Mouse (Mus musculus) forebrain, embryonic 10.5 days (tissue): ENCODE measurements at regions not wholly inside any gene's neighbourhood (a gene's known extent, or its start where the extent isn't known, plus 50 kb on each side); places are given as distances from the start of the nearest gene placed in this dataset.

Experiments used
- DNase-seq: peaks from one replicate; pipeline ENCODE4 v3.0.0-alpha.2; 2017; ENCODE audit warnings: low spot score; ENCODE audit errors: extremely low spot score
- H3K27ac ChIP-seq: fragments of 300-500 bp; sonication (generic); 2 replicates; pipeline ENCODE4 v1.5.1; 2016; ENCODE audit warnings: mild to moderate bottlenecking
- H3K27me3 ChIP-seq: fragments of 300-500 bp; sonication (generic); 2 replicates; pipeline ENCODE4 v1.6.1; 2016; ENCODE audit warnings: mild to moderate bottlenecking; ENCODE audit not compliant: poor library complexity, severe bottlenecking
- H3K36me3 ChIP-seq: fragments of 300-500 bp; sonication (generic); replicated peaks from 2 replicates; pipeline ENCODE4 v1.6.1; 2016; ENCODE audit warnings: mild to moderate bottlenecking, moderate library complexity
- H3K4me1 ChIP-seq: fragments of 300-500 bp; sonication (generic); 2 replicates; pipeline ENCODE4 v1.6.1; 2016
- H3K4me3 ChIP-seq: fragments of 300-500 bp; sonication (generic); 2 replicates; pipeline ENCODE4 v1.5.1; 2016; ENCODE audit warnings: mild to moderate bottlenecking, moderate library complexity
- H3K9me3 ChIP-seq: fragments of 300-500 bp; sonication (generic); 2 replicates; pipeline ENCODE4 v1.6.1; 2016; ENCODE audit warnings: mild to moderate bottlenecking, moderate library complexity
- WGBS: fragments of 180-500 bp; shearing (Covaris S2); methylation state at CpG from one replicate; pipeline ENCODE4 v1.1.7; 2016; 5-methylcytosine and 5-hydroxymethylcytosine counted together

GRCm38 (mm10) chr17:9917031-9917430 lies 247.5 kb upstream of the Pabpc6 start:
- Histone ChIP-seq H3K9me3 (0 out of 2 replicates have a peak, but pooled peaks cover 7% of the 10 kb centered on the region), H3K4me1 (peaks cover 17% of the 10 kb centered on the region), H3K4me3 (no peak overlapping the region), H3K27me3 (peaks cover 5% of the 10 kb centered on the region; the same call in 1 of the 2 replicates), H3K36me3 (no peaks in the 10 kb centered on the region), H3K27ac (no peak overlapping the region; the same call in 1 of the 2 replicates)
- DNase-seq, result no peak
- WGBS, result 20% methylated on average over 2 of the region's 2 CpGs

- H3K4me3 ChIP-seq, result no peak overlapping the region
- 88% methylated on average over 2 of the region's 2 CpGs for WGBS
- no peaks in the 10 kb centered on the region for H3K36me3 ChIP-seq
- no peak overlapping the region for H3K27ac ChIP-seq
- peaks cover 32% of the 10 kb centered on the region for H3K4me1 ChIP-seq
- H3K27me3 ChIP-seq, result peaks cover 5% of the 10 kb centered on the region; the same call in 1 of the 2 replicates
- no peak for DNase-seq
- H3K9me3 ChIP-seq, result no peaks in the 10 kb centered on the region
Observed at GRCm38 (mm10) chr17:9910856-9911255, 241.3 kb upstream of the Pabpc6 start.

DNA sequence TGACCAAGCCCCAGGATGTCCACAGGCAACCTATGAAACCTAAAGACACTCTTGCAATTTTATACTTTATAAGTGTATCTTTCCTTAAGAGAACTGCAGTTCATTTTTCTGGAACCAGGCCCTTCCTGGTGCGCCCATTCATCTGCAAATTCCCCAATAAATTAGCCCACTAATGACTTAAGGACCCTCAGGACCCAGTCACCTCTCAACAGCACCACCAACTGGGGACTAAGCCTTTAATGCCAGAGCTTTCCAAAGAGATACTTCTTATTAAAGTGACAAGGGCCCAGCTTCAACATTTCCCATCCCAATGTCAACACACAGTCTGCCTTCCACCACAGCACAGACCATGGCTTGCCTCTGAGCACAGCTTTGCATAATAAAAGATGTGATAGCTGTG lies 237.6 kb upstream of the Pabpc6 start:
- DNase-seq, result no peak
- Histone ChIP-seq H3K4me1 (peaks cover 54% of the 10 kb centered on the region), H3K27me3 (peaks cover 6% of the 10 kb centered on the region; the same call in 1 of the 2 replicates), H3K9me3 (no peaks in the 10 kb centered on the region), H3K36me3 (no peaks in the 10 kb centered on the region), H3K27ac (peak overlapping the region; percentile 86), H3K4me3 (no peak overlapping the region)
- whole genome bisulfite sequencing, result 18% methylated on average over 1 of the region's 1 CpGs

GRCm38 (mm10) chr17:9905501-9906462 lies 236.3 kb upstream of the Pabpc6 start:
- H3K9me3 ChIP-seq, result no peaks in the 10 kb centered on the region
- DNase-seq, result peak; percentile 90
- H3K4me1 ChIP-seq, result peaks cover 54% of the 10 kb centered on the region
- under 1% methylated on average over 12 of the region's 12 CpGs for WGBS
- H3K36me3 ChIP-seq, result no peaks in the 10 kb centered on the region
- peaks cover 12% of the 10 kb centered on the region; the same call in 1 of the 2 replicates for H3K27me3 ChIP-seq
- peak overlapping the region; percentile 43 for H3K4me3 ChIP-seq
- peak overlapping the region; percentile 86 for H3K27ac ChIP-seq

- Histone ChIP-seq H3K27me3 (peaks cover 12% of the 10 kb centered on the region; the same call in 1 of the 2 replicates), H3K36me3 (no peaks in the 10 kb centered on the region), H3K4me3 (peak overlapping the region; percentile 43; the same call in 1 of the 2 replicates), H3K4me1 (peaks cover 58% of the 10 kb centered on the region), H3K9me3 (no peaks in the 10 kb centered on the region), H3K27ac (peak overlapping the region; percentile 86)
- no peak for DNase-seq
- 15% methylated on average over 6 of the region's 6 CpGs for WGBS
Observed at GRCm38 (mm10) chr17:9904525-9904991, 235.0 kb upstream of the Pabpc6 start.

DNA sequence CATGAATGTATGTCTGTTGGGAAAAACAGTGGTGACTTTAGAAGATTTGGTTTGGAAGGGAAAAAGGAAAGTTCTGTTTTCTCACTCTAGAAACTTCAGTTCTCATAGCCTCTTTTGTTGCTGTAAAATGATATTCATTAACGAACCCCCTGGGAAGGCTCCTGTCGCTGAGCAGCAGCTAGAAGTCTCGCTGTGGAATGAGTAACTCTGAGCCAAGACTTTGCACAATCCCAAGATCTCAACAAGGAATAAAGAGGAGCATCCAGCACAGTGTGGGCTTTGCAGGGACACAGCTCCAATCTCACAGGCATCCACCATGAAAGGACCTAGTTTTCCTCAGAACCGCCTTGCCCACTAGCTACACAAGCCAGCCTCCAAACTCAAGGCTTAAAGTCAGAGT lies 233.8 kb upstream of the Pabpc6 start:
- peaks cover 12% of the 10 kb centered on the region; the same call in 1 of the 2 replicates for H3K27me3 ChIP-seq
- 51% methylated on average over 4 of the region's 4 CpGs for WGBS
- H3K36me3 ChIP-seq, result no peaks in the 10 kb centered on the region
- H3K4me1 ChIP-seq, result peaks cover 61% of the 10 kb centered on the region
- no peak for DNase-seq
- H3K9me3 ChIP-seq, result no peaks in the 10 kb centered on the region
- H3K4me3 ChIP-seq, result no peak overlapping the region
- peak overlapping the region; percentile 86; the same call in 1 of the 2 replicates for H3K27ac ChIP-seq

- no peaks in the 10 kb centered on the region for H3K36me3 ChIP-seq
- H3K27me3 ChIP-seq, result peaks cover 5% of the 10 kb centered on the region; the same call in 1 of the 2 replicates
- peaks cover 3% of the 10 kb centered on the region; the same call in 1 of the 2 replicates for H3K9me3 ChIP-seq
- 76% methylated on average over 2 of the region's 2 CpGs for WGBS
- no peak overlapping the region for H3K4me3 ChIP-seq
- no peak for DNase-seq
- H3K4me1 ChIP-seq, result peaks cover 50% of the 10 kb centered on the region
- H3K27ac ChIP-seq, result no peak overlapping the region
Observed at GRCm38 (mm10) chr17:9896964-9897363, 227.4 kb upstream of the Pabpc6 start.

DNA sequence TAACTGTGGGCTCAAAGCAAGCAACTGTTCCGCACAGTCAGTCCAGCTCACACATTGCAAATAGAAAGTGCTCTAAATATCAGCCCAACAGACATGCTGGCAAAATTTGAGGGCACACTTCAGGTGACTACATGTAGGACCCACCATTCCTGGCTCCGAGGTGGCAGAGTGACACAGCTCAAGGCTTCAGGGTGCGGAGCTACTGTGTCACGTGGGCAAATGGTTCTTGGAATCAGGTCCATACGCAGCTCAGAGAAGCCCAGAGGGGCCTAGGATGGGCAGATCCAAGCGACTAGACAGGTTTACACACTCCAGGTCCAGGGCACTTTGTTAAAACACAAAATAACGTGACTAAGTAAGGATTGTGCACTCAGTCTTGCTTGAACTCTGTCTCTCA lies 226.2 kb upstream of the Pabpc6 start:
- Histone ChIP-seq H3K4me3 (no peak overlapping the region), H3K9me3 (peaks cover 3% of the 10 kb centered on the region; the same call in 1 of the 2 replicates), H3K27ac (peak overlapping the region; percentile 69), H3K27me3 (peaks cover 10% of the 10 kb centered on the region), H3K4me1 (peaks cover 53% of the 10 kb centered on the region), H3K36me3 (no peaks in the 10 kb centered on the region)
- no peak for DNase-seq
- 87% methylated on average over 7 of the region's 7 CpGs for WGBS

GRCm38 (mm10) chr17:9894828-9895685 lies 225.5 kb upstream of the Pabpc6 start:
- H3K27me3 ChIP-seq, result peaks cover 15% of the 10 kb centered on the region
- DNase-seq, result no peak
- peaks cover 3% of the 10 kb centered on the region; the same call in 1 of the 2 replicates for H3K9me3 ChIP-seq
- peaks cover 53% of the 10 kb centered on the region for H3K4me1 ChIP-seq
- no peak overlapping the region for H3K4me3 ChIP-seq
- 83% methylated on average over 19 of the region's 19 CpGs for WGBS
- no peaks in the 10 kb centered on the region for H3K36me3 ChIP-seq
- peak overlapping the region; percentile 69 for H3K27ac ChIP-seq

- peak; percentile 49 for DNase-seq
- WGBS, result 55% methylated on average over 6 of the region's 6 CpGs
- H3K4me3 ChIP-seq, result no peak overlapping the region
- no peak overlapping the region for H3K27ac ChIP-seq
- no peaks in the 10 kb centered on the region for H3K36me3 ChIP-seq
- H3K4me1 ChIP-seq, result peaks cover 54% of the 10 kb centered on the region
- H3K9me3 ChIP-seq, result peaks cover 3% of the 10 kb centered on the region; the same call in 1 of the 2 replicates
- peaks cover 24% of the 10 kb centered on the region for H3K27me3 ChIP-seq
Observed at GRCm38 (mm10) chr17:9893966-9894365, 224.4 kb upstream of the Pabpc6 start.

DNA sequence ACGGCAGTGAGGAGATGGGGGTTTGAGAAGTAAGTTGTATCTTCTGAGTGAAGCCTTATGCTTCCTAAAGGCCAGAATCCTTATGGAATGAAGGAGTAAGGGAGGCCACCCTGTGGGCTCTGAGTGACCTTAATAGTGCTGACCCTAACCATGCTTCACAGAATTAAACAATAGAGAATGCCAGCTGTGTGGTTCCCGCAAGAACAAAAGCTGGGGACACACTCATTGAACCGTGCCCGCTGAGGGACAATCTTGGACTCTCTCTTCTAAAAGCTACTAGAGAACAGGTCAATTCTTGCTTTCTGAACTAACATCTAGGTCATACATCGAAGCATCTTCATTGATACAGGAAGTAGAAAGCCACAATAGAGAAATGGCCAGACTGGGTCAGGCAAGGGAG lies 223.3 kb upstream of the Pabpc6 start:
- Histone ChIP-seq H3K4me3 (no peak overlapping the region), H3K9me3 (peaks cover 2% of the 10 kb centered on the region; the same call in 1 of the 2 replicates), H3K4me1 (peaks cover 65% of the 10 kb centered on the region), H3K27ac (peak overlapping the region; percentile 56), H3K27me3 (peaks cover 32% of the 10 kb centered on the region), H3K36me3 (no peaks in the 10 kb centered on the region)
- no peak for DNase-seq
- 42% methylated on average over 5 of the region's 5 CpGs for WGBS

- H3K4me3 ChIP-seq, result no peak overlapping the region
- peak overlapping the region; percentile 56 for H3K27ac ChIP-seq
- no peak for DNase-seq
- H3K9me3 ChIP-seq, result no peaks in the 10 kb centered on the region
- peaks cover 65% of the 10 kb centered on the region for H3K4me1 ChIP-seq
- no peaks in the 10 kb centered on the region for H3K36me3 ChIP-seq
- peaks cover 32% of the 10 kb centered on the region for H3K27me3 ChIP-seq
- WGBS, result 84% methylated on average over 9 of the region's 9 CpGs
Observed at GRCm38 (mm10) chr17:9892141-9892540, 222.6 kb upstream of the Pabpc6 start.
